Mouse (Mus musculus) lung, postnatal 0 days (tissue): ENCODE data around the gene Sox5.

Experiments used
- CTCF ChIP-seq: IDR thresholded peaks from 2 replicates; pipeline ENCODE4 v1.5.1; 2016; ENCODE audit warnings: antibody characterized with exemption, mild to moderate bottlenecking
- EP300 ChIP-seq: IDR thresholded peaks from 2 replicates; pipeline ENCODE4 v1.6.1; 2016; ENCODE audit warnings: antibody characterized with exemption, mild to moderate bottlenecking, control low read depth

GRCm38 (mm10) chr6:143826786-143827185, 955.0 kb downstream of the Sox5 start:
- TF ChIP-seq EP300 (no peak), CTCF (no peak)
